Mouse (Mus musculus): ENCODE data around the gene Gpr89. TPM values are rescaled to one million over a fixed set of nuclear protein-coding genes. Genes with fewer than 3 reads are reported as not detected.

Gpr89 gene
- 14.5 to 18.9 TPM (median 17.4 TPM) in 4 replicates for total RNA-seq (2023)

GRCm38 (mm10) chr3:96904851-96905541, at the start of gene Gpr89:
TSS of gene Gpr89 (minus strand) at chr3:96905346.

DNA sequence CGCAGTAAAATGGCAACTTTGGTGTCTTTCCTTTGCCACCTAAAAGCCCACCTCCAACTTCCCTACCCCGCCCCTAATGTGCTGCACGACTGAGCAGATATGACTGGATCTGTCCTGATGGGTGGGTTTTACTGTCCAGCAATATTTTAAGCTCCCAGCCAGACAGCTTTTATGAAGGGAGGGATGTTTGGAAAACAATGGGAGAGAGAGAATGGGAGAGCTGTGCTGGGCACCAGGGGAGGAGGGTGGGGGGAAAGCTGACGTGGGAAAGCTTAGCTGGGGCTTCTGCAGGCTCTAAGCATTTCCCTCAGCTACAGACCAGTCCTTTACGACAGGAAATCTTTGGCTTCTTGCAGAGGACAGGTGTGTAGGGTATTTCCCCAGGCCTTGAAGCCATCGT, 20.8 kb upstream of the Gpr89 start, which contains the start of gene Gja8:
TSS of gene Gja8 (minus strand) at position 101 of the 400 bp plus-strand sequence.

GRCm38 (mm10) chr3:96904393-96904792, 753 bp downstream of the Gpr89 start, which contains the start of gene Gja5:
TSS of gene Gja5 (plus strand) at chr3:96904693.

DNA sequence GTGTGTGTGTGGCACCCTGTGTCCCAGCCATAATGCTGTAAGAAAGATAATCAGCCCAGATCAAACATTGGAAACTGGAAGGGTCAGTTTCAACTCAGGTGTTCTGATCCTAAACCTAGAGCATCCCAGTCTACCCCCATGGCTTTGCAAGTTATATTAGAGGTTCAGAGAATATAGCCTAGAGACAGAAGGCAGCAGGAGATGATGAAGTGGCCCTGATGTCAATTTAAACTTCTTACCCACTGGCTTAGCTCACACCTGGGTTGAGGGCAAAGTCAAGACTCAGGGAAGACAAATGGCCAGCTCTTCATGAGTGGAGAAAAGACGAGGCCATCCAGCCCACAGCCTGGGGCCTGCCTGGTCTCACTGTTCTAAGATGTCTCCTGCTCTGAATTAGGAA, 76.2 kb downstream of the Gpr89 start, which contains the start of the genes Pdzk1 and Cd160:
TSS of gene Pdzk1 (plus strand) at position 301 of the 400 bp plus-strand sequence.
TSS of gene Cd160 (minus strand) at position 368 of the 400 bp plus-strand sequence.

Other genes with a start within 250 kb of the Gpr89 start
- 0.91 TPM in 1 of 4 replicates, not detected in the others for gene Ankrd35, start 235.2 kb downstream of the Gpr89 start, total RNA-seq (2023)
- 36.6 to 48.0 TPM (median 39.6 TPM) in 4 replicates for gene Pias3, start 209.0 kb downstream of the Gpr89 start, total RNA-seq (2023)
- 0.46 to 0.54 TPM (median 0.53 TPM) in 3 of 4 replicates, not detected in the other for gene Nudt17, start 196.8 kb downstream of the Gpr89 start, total RNA-seq (2023)
- 47.6 to 55.2 TPM (median 53.7 TPM) in 4 replicates for gene Polr3c, start 177.7 kb downstream of the Gpr89 start, total RNA-seq (2023)
- 49.3 to 55.1 TPM (median 52.3 TPM) in 4 replicates for gene Rnf115, start 177.7 kb downstream of the Gpr89 start, total RNA-seq (2023)
- 0.23 TPM in 1 of 4 replicates, not detected in the others for gene Pdzk1, start 76.1 kb downstream of the Gpr89 start, total RNA-seq (2023)
- gene Cd160, start 76.0 kb downstream of the Gpr89 start, total RNA-seq (2023), result 0.85 to 2.0 TPM (median 0.95 TPM) in 4 replicates
- gene Gja5, start 653 bp downstream of the Gpr89 start, total RNA-seq (2023), result not detected in 4 replicates
- not detected in 4 replicates for gene Gja8, start 20.7 kb upstream of the Gpr89 start, total RNA-seq (2023)